Mouse (Mus musculus) cerebellum, postnatal 14 days (tissue): Measurements from ENCODE around the gene Ints4.

Experiments
- DNase-seq, 2 experiments: peaks; one replicate each; pipeline ENCODE4 v3.0.0; 2021; ENCODE audit warnings: mixed read lengths in 2 of 2

The Ints4 gene

DNA sequence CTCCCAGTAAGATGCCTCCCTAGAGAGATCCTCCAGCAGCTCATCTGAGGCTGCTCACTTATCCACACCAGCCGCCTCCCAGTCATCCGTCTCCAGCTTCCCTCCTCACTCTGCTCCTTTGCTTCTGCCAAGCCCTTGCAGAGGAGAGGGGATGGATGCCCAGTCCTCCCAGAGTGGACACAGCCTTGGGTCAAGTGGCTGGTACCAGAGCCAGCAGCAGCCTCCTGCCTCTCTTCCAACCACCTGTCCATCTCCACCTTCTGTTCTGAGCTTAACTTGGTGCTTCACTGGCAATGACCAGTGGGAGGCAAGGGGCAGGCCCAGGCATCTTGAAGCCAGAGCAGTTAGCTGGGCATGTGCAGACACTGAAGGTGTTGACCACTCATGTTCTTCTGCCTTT, 65.7 kb downstream of the Ints4 start:
- DNase-seq = peak; percentile 40 to 51

DNA sequence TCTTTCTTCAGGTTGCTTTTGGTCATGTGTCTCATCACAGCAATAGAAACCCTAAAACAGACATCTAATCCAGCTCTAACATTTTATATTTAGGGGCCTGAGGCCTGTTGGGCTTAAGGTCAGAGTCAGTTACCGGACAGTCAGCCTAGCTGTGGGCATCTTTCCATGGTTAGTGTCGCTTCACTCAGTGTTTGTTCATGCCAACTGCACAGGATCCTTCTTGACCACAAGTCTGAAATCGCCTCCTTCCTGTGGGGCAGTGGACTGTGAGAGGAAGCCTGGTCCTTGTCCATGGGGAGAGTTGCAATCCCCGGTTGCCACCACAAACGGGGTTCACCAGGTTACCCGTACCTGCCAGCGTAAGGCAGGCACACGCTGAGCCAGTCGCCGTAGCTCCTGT, 68.5 kb downstream of the Ints4 start:
- no peak for DNase-seq

DNA sequence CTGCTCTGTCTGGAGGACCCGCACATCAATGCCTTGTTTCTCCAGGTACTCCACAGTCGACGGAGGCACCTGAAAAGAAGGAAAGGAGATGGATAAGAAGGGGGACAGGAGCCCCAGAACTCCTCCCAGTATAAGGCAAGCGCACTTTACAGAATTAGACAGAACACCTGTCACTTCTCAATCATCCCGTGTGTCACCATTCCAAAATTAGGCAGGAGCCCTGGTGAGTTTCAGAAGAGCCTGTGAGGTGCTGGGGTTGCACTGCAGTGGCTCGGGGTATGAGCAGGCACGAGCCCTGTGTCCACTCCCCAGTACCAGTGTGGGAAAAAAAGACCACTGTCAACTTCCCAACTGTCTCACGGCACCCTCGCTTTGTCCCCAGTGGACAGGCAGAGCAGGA, 69.9 kb downstream of the Ints4 start:
- no peak for DNase-seq

DNA sequence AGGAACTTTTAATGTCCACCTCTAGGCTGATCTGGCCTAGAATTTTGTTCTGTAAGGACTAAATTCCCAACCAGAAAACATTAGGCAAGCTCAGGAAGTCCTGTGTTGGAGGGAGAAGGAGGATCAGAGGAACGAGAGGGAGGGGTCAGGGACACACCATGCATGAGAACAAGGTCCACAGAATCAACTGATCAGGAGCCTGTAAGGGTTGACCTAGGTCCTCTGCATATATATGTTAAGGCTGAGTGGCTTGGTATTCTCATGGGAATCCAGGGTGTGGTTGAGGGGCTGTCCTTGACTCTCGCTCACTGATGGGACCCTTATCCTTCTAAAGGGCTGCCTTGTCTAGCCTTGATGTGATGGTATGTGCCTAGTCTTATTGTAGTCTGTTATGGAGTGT, 82.8 kb downstream of the Ints4 start:
- DNase-seq = no peak

GRCm38 (mm10) chr7:97569372-97569771, 88.6 kb downstream of the Ints4 start:
- DNase-seq = no peak

- DNase-seq = no peak
These were observed 89.6 kb downstream of the Ints4 start for GRCm38 (mm10) chr7:97570389-97570788.

DNA sequence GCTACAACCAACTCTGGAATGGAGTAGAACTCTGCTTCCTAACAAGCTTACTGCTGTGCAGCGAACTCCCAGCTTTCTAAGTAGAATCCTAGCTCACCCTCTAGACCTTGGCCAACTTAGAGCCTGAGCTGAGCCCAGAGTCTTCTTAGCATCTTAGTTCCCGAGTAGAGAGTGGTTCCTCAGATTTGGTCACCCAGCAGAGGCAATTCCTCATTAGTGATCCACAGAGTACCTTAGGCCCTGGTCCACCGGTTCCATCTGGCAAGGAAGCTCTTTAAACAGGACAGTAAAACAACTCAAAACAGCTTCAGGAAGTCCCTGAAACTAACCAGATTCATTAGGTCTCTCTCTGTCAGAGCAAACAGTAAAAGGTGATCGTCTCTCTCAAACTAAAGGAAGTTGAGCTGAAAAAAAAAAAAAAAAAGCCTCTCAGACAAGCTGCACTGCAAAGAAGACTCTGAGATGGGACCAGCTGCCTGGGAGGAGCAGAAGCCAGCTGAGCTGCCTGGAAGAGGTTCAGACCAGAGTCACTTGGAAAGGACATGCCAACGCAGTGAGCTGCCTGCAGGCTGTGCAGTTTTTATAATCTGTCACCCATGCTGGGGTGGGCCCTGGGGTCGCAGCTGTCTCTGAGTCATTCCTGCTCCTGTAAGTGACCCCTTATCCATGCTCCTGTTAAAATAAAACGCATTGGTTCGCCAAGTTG, 97.8 kb downstream of the Ints4 start:
- DNase-seq = peak; percentile 64 to 65

GRCm38 (mm10) chr7:97579067-97579975, 98.6 kb downstream of the Ints4 start, which contains the start of the genes Aamdc and Rsf1:
TSS of gene Aamdc (minus strand) at chr7:97579497.
TSS of gene Rsf1 (plus strand) at chr7:97579889.
- DNase-seq = peak; percentile 96 to 99

GRCm38 (mm10) chr7:97579976-97580842, 99.5 kb downstream of the Ints4 start:
- DNase-seq = peak; percentile 66 to 69

GRCm38 (mm10) chr7:97580843-97581214, 100.1 kb downstream of the Ints4 start:
- DNase-seq = peak; percentile 84 to 86

DNA sequence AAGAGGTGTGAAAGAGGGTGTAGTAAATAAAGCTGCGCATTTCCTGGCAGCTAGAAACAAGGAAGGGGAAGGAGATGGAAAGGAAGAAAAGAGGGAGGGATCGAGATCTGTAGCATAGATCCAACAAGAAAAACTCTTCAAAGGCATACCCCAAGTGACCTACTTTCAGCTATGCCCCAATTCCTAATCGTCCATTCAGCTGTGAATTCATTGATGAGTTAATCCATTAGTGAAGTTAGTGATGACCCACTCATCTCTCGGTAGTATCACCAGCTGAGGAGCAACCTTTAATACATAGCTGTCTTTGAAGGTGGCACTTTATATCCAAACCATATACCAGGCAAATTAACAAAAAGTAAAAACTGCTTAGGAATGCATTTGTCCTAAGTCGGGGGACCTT, 107.8 kb downstream of the Ints4 start:
- DNase-seq = no peak

DNA sequence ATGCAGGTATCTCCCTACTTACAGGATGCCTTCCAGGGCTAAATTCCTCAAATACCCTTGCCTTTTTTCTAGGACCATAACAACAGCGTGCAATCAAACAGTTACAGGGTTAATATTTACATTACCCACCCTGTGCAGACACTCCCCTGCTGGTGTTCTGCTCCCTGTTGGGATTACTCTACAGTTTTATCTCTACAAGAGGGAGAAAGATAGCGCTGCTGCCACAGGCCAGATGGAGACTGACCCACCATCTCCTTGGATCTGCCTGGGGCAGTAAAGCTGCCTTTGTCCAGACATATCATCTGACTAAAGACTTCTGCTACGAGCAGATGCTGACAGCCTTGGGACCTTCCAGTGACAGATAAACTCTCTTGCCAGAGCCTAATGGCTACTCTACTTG, 109.7 kb downstream of the Ints4 start:
- DNase-seq = no peak
